Mouse (Mus musculus) T-cell, adult 2 months (primary cell): Measurements from ENCODE around the gene Tedc1.

Source experiments
- DNase-seq: peaks from one replicate; pipeline ENCODE4 v3.0.0; 2022; ENCODE audit warnings: low spot score

Gene Tedc1

GRCm38 (mm10) chr12:113138901-113139864 lies 17.0 kb upstream of the Tedc1 start:
- DNase-seq: no peak

- DNase-seq: peak; percentile 91
Observed at GRCm38 (mm10) chr12:113139908-113140615, 16.2 kb upstream of the Tedc1 start, which contains the start of gene Crip2. Gene Crip2 (plus strand): TSS chr12:113140236.

- DNase-seq: no peak
Observed at GRCm38 (mm10) chr12:113140616-113141411, 15.4 kb upstream of the Tedc1 start.

GRCm38 (mm10) chr12:113141531-113141973 lies 14.7 kb upstream of the Tedc1 start:
- no peak for DNase-seq

GRCm38 (mm10) chr12:113142021-113142975 lies 13.9 kb upstream of the Tedc1 start:
- DNase-seq: no peak

- DNase-seq: no peak
Observed at GRCm38 (mm10) chr12:113143164-113143563, 13.1 kb upstream of the Tedc1 start.

- peak; percentile 35 for DNase-seq
Observed at GRCm38 (mm10) chr12:113144001-113144756, 12.0 kb upstream of the Tedc1 start.

- no peak for DNase-seq
Observed at GRCm38 (mm10) chr12:113144886-113145285, 11.3 kb upstream of the Tedc1 start.

- no peak for DNase-seq
Observed at GRCm38 (mm10) chr12:113145591-113145990, 10.6 kb upstream of the Tedc1 start.

- DNase-seq: peak; percentile 96
Observed at GRCm38 (mm10) chr12:113146112-113147057, 9.8 kb upstream of the Tedc1 start, which contains the start of gene Crip1. Gene Crip1 (plus strand): TSS chr12:113146316.

GRCm38 (mm10) chr12:113147481-113147880 lies 8.7 kb upstream of the Tedc1 start:
- no peak for DNase-seq

GRCm38 (mm10) chr12:113148381-113149035 lies 7.7 kb upstream of the Tedc1 start:
- peak; percentile 14 for DNase-seq

- no peak for DNase-seq
Observed at GRCm38 (mm10) chr12:113149341-113149740, 6.9 kb upstream of the Tedc1 start.

GRCm38 (mm10) chr12:113149896-113150295 lies 6.3 kb upstream of the Tedc1 start:
- peak; percentile 62 for DNase-seq

GRCm38 (mm10) chr12:113150591-113150990 lies 5.6 kb upstream of the Tedc1 start:
- DNase-seq: no peak

- no peak for DNase-seq
Observed at GRCm38 (mm10) chr12:113151046-113151445, 5.2 kb upstream of the Tedc1 start.

- peak; percentile 39 for DNase-seq
Observed at GRCm38 (mm10) chr12:113151661-113152271, 4.5 kb upstream of the Tedc1 start.

GRCm38 (mm10) chr12:113152272-113152661 lies 4.0 kb upstream of the Tedc1 start:
- DNase-seq: peak; percentile 76
